Mouse (Mus musculus) gonadal fat pad, adult 2 months (tissue): Measurements from ENCODE around the gene Tst. TPM values are rescaled to one million over a fixed set of nuclear protein-coding genes. Genes with fewer than 3 reads are reported as not detected.

Source experiments
- DNase-seq: peaks from one replicate; pipeline ENCODE4 v3.0.0-alpha.2; 2012; ENCODE audit warnings: low read depth
- polyA plus RNA-seq: library from polyadenylated mRNA; depleted of rRNA; stranded (reverse); fragments of >200 nt; gene quantifications from 2 replicates; pipeline ENCODE4 v1.2.3, GENCODE M21; 2012

The Tst gene
- polyA plus RNA-seq, 1 experiment, result 44.2 TPM

GRCm38 (mm10) chr15:78385564-78385963 lies 20.1 kb downstream of the Tst start:
- DNase-seq, result no peak

GRCm38 (mm10) chr15:78384220-78385116 lies 21.2 kb downstream of the Tst start:
- DNase-seq, result no peak

GRCm38 (mm10) chr15:78383450-78384219 lies 22.1 kb downstream of the Tst start:
- DNase-seq, result no peak

DNA sequence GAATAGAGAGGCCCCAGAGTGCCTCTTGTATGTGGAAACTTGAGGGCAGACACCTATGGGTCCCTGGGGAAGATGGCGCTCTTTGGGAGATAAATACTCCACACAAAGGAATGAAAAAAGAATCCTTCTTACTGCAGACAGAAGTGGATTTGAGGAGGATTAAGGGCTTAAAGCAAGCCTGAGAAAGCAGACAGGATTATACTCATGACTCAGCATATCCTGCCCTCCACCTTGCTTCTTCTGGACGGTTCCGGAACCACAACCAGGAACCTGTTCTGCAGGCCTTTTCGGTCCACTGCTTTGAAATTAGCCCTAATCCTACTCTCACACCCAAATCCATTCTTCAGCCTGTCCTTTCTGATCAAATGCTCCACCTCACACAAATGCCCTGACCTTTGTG lies 23.6 kb downstream of the Tst start:
- no peak for DNase-seq

DNA sequence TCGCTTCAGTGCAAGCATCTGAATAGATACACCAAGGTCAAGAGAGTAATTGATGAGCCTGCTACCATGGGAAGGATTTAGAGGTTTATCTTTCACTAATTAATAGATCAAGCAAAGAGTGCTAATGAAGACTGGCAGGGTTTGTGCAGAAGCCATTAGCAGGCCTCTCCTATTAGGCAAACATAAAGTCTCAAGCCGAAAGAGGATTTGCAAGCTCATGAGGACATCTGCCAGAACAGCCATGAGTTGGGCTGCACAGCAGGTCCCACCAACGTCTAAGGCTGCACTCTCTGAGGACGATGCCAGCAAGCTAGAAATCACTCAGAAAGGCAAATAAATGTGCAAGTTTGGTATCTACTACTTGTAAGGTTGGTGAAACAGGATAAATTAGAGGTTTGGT lies 25.0 kb downstream of the Tst start:
- no peak for DNase-seq

- DNase-seq, result no peak
Observed at GRCm38 (mm10) chr15:78380208-78380607, 25.5 kb downstream of the Tst start.

GRCm38 (mm10) chr15:78378556-78378955 lies 27.2 kb downstream of the Tst start:
- no peak for DNase-seq

- DNase-seq, result no peak
Observed at GRCm38 (mm10) chr15:78377859-78378258, 27.8 kb downstream of the Tst start.

- no peak for DNase-seq
Observed at GRCm38 (mm10) chr15:78374204-78374603, 31.5 kb downstream of the Tst start.

DNA sequence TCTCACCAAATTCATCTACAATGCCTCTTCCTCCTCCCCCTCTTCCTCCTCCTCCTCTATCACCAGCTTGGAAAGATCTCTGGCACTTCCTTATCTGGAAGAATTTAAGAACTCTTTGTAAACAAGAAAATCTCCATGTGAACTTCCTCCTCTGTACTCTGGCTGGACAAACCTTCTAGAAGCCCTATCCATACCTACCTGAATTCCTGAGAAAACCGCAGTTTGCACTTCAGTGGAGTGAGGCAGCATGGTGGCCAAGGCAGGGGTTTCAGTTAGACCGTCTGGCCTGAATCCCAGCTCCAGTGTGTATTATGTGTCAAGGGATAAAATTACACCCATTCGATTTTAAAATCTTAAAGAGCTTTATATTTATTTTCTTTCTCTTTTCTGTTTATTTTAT lies 32.9 kb downstream of the Tst start:
- DNase-seq, result no peak

GRCm38 (mm10) chr15:78369641-78370040 lies 36.1 kb downstream of the Tst start:
- DNase-seq, result no peak

GRCm38 (mm10) chr15:78368926-78369346 lies 36.8 kb downstream of the Tst start:
- no peak for DNase-seq

- DNase-seq, result no peak
Observed at GRCm38 (mm10) chr15:78367811-78368210, 37.9 kb downstream of the Tst start.

DNA sequence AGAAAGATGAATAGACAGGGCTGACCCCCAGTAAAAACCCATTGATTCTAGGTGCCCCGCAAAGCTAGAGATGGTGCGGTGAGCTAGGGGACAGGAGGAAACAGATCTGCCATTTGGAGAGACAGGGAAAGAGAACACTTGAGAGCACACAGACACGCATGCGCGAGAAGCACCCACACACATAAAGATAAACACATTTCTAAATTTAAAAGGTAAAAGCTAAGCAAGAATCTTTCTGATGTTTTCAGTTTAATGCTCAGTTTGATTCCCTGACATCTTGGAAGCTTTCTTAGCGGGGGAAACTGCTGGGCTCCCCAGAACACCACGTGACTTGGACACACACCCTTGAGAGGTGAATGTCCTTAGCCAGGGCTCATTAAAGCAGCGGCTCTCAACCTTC lies 38.8 kb downstream of the Tst start:
- DNase-seq, result no peak

DNA sequence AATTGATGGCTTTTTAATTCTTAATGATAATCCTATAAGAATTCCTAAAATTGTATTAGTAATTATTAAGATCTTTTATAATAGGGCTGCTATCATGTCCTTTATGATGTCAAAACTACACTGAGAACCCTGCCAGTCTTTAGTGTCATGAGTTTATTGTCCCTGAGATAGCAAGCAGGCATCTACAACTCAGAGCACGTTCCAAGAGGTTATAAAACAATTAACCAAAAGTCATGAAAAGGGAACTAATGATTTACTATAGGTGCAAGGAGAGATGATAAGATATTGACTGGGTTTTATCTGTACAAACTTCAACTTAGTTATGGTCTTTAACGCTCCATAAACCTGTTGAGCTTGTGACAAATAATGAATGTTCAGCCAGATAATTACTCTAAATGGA lies 39.8 kb downstream of the Tst start:
- no peak for DNase-seq

DNA sequence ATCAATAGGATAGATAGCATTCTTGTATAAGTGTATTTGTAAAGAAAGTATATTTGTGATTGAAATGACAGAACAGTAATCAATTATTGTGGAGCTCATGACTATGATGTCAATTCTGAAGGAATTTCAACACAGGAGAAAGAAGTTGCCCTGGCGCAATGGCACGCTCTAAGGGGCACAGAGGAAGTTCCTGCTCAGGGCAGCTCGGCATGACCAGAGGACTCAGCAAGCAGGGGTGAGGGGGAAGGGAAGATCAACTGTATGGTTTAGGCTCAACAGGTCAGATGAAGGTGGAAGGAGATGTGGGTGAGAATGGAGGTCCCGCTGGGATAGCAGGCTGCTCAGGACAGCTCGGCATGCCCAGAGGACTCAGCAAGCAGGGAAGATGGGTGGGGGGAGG lies 50.2 kb downstream of the Tst start:
- DNase-seq, result no peak

GRCm38 (mm10) chr15:78354958-78355357 lies 50.7 kb downstream of the Tst start:
- DNase-seq, result no peak

DNA sequence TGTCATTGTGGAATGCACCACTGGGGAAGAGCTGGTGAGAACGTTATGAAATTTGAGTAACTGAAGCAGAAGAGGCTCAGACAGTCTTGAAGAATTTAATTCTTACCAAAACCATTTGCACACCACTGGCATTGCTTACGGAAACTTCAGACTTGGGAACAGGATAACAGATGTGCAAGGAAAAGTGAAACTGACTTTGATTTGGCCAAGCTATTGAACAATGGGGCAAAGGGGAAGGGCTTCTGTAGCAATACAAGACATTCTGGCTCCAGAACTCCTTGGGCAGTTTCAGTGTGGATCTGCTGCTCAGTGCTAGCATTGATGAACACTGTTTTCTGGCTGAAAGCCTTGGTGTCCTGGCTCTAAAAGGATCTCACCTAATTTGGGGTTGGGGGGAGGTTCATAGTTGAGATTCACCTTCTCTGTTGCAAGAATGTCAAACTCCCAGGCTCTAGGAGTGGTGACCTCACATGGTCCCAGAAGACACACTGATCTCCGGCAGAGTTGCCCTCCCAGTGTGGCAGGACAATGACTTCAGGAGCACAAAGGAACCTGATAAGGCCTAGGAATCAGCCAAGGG lies 54.0 kb downstream of the Tst start:
- no peak for DNase-seq
